Mouse (Mus musculus) kidney, adult 18-20 months (tissue): ENCODE measurements around the gene CK137956.

Source experiments
- DNase-seq: peaks from one replicate; pipeline ENCODE4 v3.0.0; 2021

CK137956 gene

DNA sequence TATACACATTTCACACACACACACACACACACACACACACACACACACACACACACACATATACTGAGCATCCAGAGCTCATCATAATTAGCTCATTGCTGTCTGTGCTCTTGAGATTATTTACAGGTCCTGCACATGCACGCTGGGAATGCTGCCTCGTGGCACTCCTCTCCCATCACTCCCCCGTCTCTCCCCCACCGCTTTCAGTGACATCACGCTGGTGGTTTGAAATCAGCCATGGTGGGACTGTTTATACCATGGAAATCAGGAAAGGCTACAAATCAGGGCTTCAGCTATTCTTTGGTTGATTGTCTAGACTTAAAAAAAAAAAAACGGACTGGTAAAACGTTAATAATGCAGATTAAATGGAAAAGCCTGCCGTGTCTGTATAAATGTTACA is 63.6 kb downstream of the CK137956 start:
- DNase-seq: no peak

DNA sequence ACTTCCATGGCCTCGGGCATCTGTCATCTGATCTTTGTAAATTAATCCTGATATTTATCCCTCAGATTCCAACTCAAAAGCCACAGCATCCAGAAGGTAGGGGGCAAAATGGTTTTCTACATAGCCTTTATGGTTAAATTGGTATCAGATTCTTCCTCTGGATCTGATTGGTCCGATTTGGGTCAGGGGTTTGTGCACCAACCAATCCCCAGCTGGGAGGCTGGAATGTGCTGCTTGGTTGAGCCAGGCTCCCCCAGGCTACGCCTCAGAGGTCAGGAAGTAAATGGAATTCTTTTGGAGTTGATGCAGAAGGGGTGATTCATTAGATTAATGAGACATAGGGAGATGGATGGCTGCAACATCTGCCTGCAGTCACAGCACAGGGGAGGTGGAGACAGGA is 66.8 kb downstream of the CK137956 start:
- no peak for DNase-seq

- DNase-seq: no peak
These were observed 69.8 kb downstream of the CK137956 start for GRCm38 (mm10) chr4:127900893-127901456.

- DNase-seq: no peak
These were observed 81.7 kb downstream of the CK137956 start for GRCm38 (mm10) chr4:127889071-127889470.

DNA sequence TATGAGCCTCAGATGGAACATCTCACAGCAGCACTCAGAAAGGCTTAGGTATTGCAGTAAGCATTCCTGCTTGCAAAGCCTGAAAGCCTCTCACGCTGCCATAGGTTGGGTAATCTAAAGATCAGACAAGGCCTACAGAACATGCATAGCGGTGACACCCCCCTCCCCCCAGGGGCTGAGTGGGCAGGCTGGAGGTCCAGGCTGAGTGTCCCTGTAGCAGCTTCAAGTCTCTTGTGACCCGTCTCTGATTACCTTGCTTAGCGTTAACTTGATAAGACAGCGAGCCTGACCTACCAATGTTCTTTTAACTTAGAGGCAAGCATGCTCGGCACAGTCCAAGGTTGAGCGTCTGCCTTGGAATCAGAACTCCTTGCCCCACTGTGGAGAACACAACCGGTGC is 91.8 kb downstream of the CK137956 start:
- no peak for DNase-seq
